Mouse (Mus musculus): ENCODE data around the gene Btg1. TPM values are rescaled to one million over a fixed set of nuclear protein-coding genes. Genes with fewer than 3 reads are reported as not detected.

The Btg1 gene
- total and polyA plus RNA-seq, 2 experiments from 2014 or later, result 15.2 to 21.3 TPM

- 94% methylated on average over 5 of the region's 5 CpGs for WGBS
- Histone ChIP-seq H3K4me1 (ENCODE audit: insufficient read depth, low read length) (no peaks in the 10 kb centered on the region), H3K9ac (replicated peaks; ENCODE audit: low read length, poor library complexity, severe bottlenecking) (no peak overlapping the region), H3K4me3 (ENCODE audit: low read depth, low read length) (no peak overlapping the region), H3K27me3 (ENCODE audit: insufficient read depth, low read length) (no peaks in the 10 kb centered on the region), H3K36me3 (ENCODE audit: insufficient read depth, low read length) (no peaks in the 10 kb centered on the region), H3K27ac (ENCODE audit: low read depth, low read length) (no peak overlapping the region), H3K9me3 (ENCODE audit: low read length) (no peaks in the 10 kb centered on the region), H3K4me2 (ENCODE audit: low read depth, low read length, poor library complexity, severe bottlenecking) (no peak overlapping the region)
- no peak for TF ChIP-seq CTCF (IDR thresholded peaks at IDR 0.05)
- ATAC-seq (ENCODE audit: low FRiP score), result no peak
- DNase-seq (ENCODE audit: low spot score), result no peak
These were observed 27.0 kb upstream of the Btg1 start for GRCm38 (mm10) chr10:96589781-96590180.

DNA sequence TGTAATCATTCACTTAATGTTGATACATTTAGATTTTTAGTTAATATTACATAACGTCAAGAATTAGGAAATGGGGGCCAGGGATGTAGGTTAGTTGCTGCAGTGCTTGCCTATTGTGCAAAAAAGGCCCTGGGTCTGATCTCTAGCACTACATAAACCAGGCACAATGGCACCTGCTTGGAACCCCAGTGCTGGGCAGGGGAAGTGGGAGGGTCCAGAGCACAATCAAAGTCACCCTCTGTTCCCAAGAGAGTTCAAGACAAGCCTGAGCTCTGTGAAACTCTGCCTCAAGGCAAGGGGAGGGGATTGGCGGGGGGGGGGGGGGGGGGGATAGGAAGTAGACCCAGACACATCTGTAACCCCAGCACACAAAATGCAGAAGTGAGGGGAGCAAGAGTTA is 24.7 kb upstream of the Btg1 start:
- H3K4me2 ChIP-seq (ENCODE audit: low read depth, low read length, poor library complexity, severe bottlenecking), result no peak overlapping the region
- H3K9ac ChIP-seq (replicated peaks; ENCODE audit: low read length, poor library complexity, severe bottlenecking), result no peak overlapping the region
- H3K4me3 ChIP-seq (ENCODE audit: low read depth, low read length), result no peak overlapping the region
- H3K27ac ChIP-seq (ENCODE audit: low read depth, low read length), result no peak overlapping the region
- TF ChIP-seq CTCF (IDR thresholded peaks at IDR 0.05), result no peak
- no peaks in the 10 kb centered on the region for H3K27me3 ChIP-seq (ENCODE audit: insufficient read depth, low read length)
- WGBS, result 77% methylated on average over 1 of the region's 2 CpGs
- no peaks in the 10 kb centered on the region for H3K4me1 ChIP-seq (ENCODE audit: insufficient read depth, low read length)
- DNase-seq (ENCODE audit: low spot score), result no peak
- H3K36me3 ChIP-seq (ENCODE audit: insufficient read depth, low read length), result no peaks in the 10 kb centered on the region
- H3K9me3 ChIP-seq (ENCODE audit: low read length), result no peaks in the 10 kb centered on the region
- no peak for ATAC-seq (ENCODE audit: low FRiP score)

DNA sequence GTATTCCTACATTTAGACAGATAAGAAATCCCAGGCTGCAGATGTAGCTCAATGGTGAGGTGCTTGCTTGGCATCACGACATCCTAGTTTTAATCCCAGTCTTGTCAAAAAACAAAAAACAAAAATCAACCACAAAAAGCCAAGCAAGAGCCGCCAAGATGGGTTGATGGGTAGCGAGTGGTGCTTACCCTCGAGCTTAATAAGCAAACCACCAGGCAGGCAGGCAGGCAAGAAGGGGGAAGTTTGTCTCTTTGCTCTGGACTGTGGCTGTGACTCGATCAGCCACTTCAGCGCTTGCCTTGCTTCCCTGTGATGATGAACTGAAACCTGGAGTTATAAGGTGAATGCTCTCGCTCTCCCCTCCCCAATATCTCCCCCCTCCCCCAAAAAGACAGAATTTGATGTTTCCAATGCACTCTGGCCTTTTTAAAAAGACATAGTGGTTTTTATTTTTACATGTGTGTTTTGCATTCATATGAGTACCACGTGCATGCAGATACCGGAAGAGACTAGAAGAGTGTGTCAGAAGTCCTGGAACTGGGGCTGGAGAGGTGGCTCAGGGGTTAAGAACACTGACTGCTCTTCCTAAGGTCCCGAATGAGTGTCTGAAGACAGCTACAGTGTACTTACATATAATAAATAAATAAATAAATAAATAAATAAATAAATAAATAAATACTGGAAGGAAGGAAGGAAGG is 21.2 kb upstream of the Btg1 start:
- H3K9ac ChIP-seq (replicated peaks; ENCODE audit: low read length, poor library complexity, severe bottlenecking), result no peak overlapping the region
- H3K36me3 ChIP-seq (ENCODE audit: insufficient read depth, low read length), result no peaks in the 10 kb centered on the region
- no peak overlapping the region for H3K4me3 ChIP-seq (ENCODE audit: low read depth, low read length)
- no peak overlapping the region for H3K27ac ChIP-seq (ENCODE audit: low read depth, low read length)
- no peaks in the 10 kb centered on the region for H3K27me3 ChIP-seq (ENCODE audit: insufficient read depth, low read length)
- no peak overlapping the region for H3K4me2 ChIP-seq (ENCODE audit: low read depth, low read length, poor library complexity, severe bottlenecking)
- DNase-seq (ENCODE audit: low spot score) (no peak), ATAC-seq (ENCODE audit: low FRiP score) (no peak)
- no peak for TF ChIP-seq CTCF (IDR thresholded peaks at IDR 0.05)
- no peaks in the 10 kb centered on the region for H3K4me1 ChIP-seq (ENCODE audit: insufficient read depth, low read length)
- WGBS, result 87% methylated on average over 10 of the region's 10 CpGs
- no peaks in the 10 kb centered on the region for H3K9me3 ChIP-seq (ENCODE audit: low read length)

- no peak overlapping the region for H3K27ac ChIP-seq (ENCODE audit: low read depth, low read length)
- H3K4me1 ChIP-seq (ENCODE audit: insufficient read depth, low read length), result no peaks in the 10 kb centered on the region
- no peak overlapping the region for H3K9ac ChIP-seq (replicated peaks; ENCODE audit: low read length, poor library complexity, severe bottlenecking)
- 89% methylated on average over 7 of the region's 7 CpGs for WGBS
- H3K4me2 ChIP-seq (ENCODE audit: low read depth, low read length, poor library complexity, severe bottlenecking), result no peak overlapping the region
- ATAC-seq (ENCODE audit: low FRiP score) (no peak), DNase-seq (ENCODE audit: low spot score) (no peak)
- no peaks in the 10 kb centered on the region for H3K36me3 ChIP-seq (ENCODE audit: insufficient read depth, low read length)
- no peaks in the 10 kb centered on the region for H3K27me3 ChIP-seq (ENCODE audit: insufficient read depth, low read length)
- no peak for TF ChIP-seq CTCF (IDR thresholded peaks at IDR 0.05)
- H3K9me3 ChIP-seq (ENCODE audit: low read length), result no peaks in the 10 kb centered on the region
- no peak overlapping the region for H3K4me3 ChIP-seq (ENCODE audit: low read depth, low read length)
These were observed 20.4 kb upstream of the Btg1 start for GRCm38 (mm10) chr10:96596411-96596810.

- no peak for DNase-seq (ENCODE audit: low spot score)
- Histone ChIP-seq H3K9me3 (ENCODE audit: low read length) (no peaks in the 10 kb centered on the region), H3K9ac (replicated peaks; ENCODE audit: low read length, poor library complexity, severe bottlenecking) (no peak overlapping the region), H3K4me2 (ENCODE audit: low read depth, low read length, poor library complexity, severe bottlenecking) (no peak overlapping the region), H3K36me3 (ENCODE audit: insufficient read depth, low read length) (no peaks in the 10 kb centered on the region), H3K4me1 (ENCODE audit: insufficient read depth, low read length) (no peaks in the 10 kb centered on the region), H3K4me3 (ENCODE audit: low read depth, low read length) (no peak overlapping the region), H3K27ac (ENCODE audit: low read depth, low read length) (no peak overlapping the region), H3K27me3 (ENCODE audit: insufficient read depth, low read length) (no peaks in the 10 kb centered on the region)
- ATAC-seq (ENCODE audit: low FRiP score), result no peak
- no peak for TF ChIP-seq CTCF (IDR thresholded peaks at IDR 0.05)
- 97% methylated on average over 5 of the region's 5 CpGs for WGBS
These were observed 17.2 kb upstream of the Btg1 start for GRCm38 (mm10) chr10:96599641-96600040.

- H3K9me3 ChIP-seq (ENCODE audit: low read length), result no peaks in the 10 kb centered on the region
- DNase-seq (ENCODE audit: low spot score), result no peak
- no peak overlapping the region for H3K27ac ChIP-seq (ENCODE audit: low read depth, low read length)
- no peaks in the 10 kb centered on the region for H3K4me1 ChIP-seq (ENCODE audit: insufficient read depth, low read length)
- no peak for ATAC-seq (ENCODE audit: low FRiP score)
- H3K4me3 ChIP-seq (ENCODE audit: low read depth, low read length), result no peak overlapping the region
- no peaks in the 10 kb centered on the region for H3K27me3 ChIP-seq (ENCODE audit: insufficient read depth, low read length)
- no peak for TF ChIP-seq CTCF (IDR thresholded peaks at IDR 0.05)
- 96% methylated on average over 4 of the region's 4 CpGs for WGBS
- no peaks in the 10 kb centered on the region for H3K36me3 ChIP-seq (ENCODE audit: insufficient read depth, low read length)
- H3K9ac ChIP-seq (replicated peaks; ENCODE audit: low read length, poor library complexity, severe bottlenecking), result no peak overlapping the region
- no peak overlapping the region for H3K4me2 ChIP-seq (ENCODE audit: low read depth, low read length, poor library complexity, severe bottlenecking)
These were observed 15.1 kb upstream of the Btg1 start for GRCm38 (mm10) chr10:96601670-96602069.
